Mouse (Mus musculus) intestine, embryonic 16.5 days (tissue): ENCODE measurements around the gene Ccl22. TPM values are rescaled to one million over a fixed set of nuclear protein-coding genes. Genes with fewer than 3 reads are reported as not detected.

Source experiments
- ATAC-seq: fragments of 200-750 bp; cut with Nextera tagmentation; 2 replicates; pipeline ENCODE4 v1.8.0; 2017; ENCODE audit warnings: moderate TSS enrichment, moderate library complexity
- H3K27ac ChIP-seq: fragments of 300-500 bp; sonication (generic); 2 replicates; pipeline ENCODE4 v1.5.1; 2014; ENCODE audit warnings: mild to moderate bottlenecking, low read length
- H3K27me3 ChIP-seq: fragments of 300-500 bp; sonication (generic); replicated peaks from 2 replicates; pipeline ENCODE4 v1.6.1; 2014; ENCODE audit warnings: low read length, control low read depth, mixed read lengths; ENCODE audit not compliant: control insufficient read depth, insufficient read depth
- H3K36me3 ChIP-seq: fragments of 300-500 bp; sonication (generic); 2 replicates; pipeline ENCODE4 v1.6.1; 2014; ENCODE audit warnings: low read length, control low read depth; ENCODE audit not compliant: control insufficient read depth, insufficient read depth
- H3K4me1 ChIP-seq: fragments of 300-500 bp; sonication (generic); 2 replicates; pipeline ENCODE4 v1.6.1; 2014; ENCODE audit warnings: low read length, control low read depth, mixed read lengths; ENCODE audit not compliant: control insufficient read depth, insufficient read depth
- H3K4me2 ChIP-seq: fragments of 300-500 bp; sonication (generic); 2 replicates; pipeline ENCODE4 v1.6.1; 2014; ENCODE audit warnings: low read depth, low read length, control low read depth
- H3K4me3 ChIP-seq: fragments of 300-500 bp; sonication (generic); 2 replicates; pipeline ENCODE4 v1.5.1; 2014; ENCODE audit warnings: mild to moderate bottlenecking, low read length
- H3K9ac ChIP-seq: fragments of 300-500 bp; sonication (generic); 2 replicates; pipeline ENCODE4 v1.6.1; 2014; ENCODE audit warnings: low read depth, low read length
- H3K9me3 ChIP-seq: fragments of 300-500 bp; sonication (generic); 2 replicates; pipeline ENCODE4 v1.6.1; 2016; ENCODE audit warnings: low read length, control low read depth; ENCODE audit not compliant: control insufficient read depth
- WGBS: fragments of 180-500 bp; shearing (Covaris S2); extraction: QIAGEN DNeasy Blood & Tissue Kit; methylation state at CpG from one replicate; pipeline ENCODE4 v1.1.7; 2014; 5-methylcytosine and 5-hydroxymethylcytosine counted together
- polyA plus RNA-seq: library from polyadenylated mRNA; unstranded; fragments of >200 nt; fragmentation: Nextera tagmentation; extraction: Ambion mirVana; gene quantifications from 2 replicates; pipeline ENCODE4 v1.2.1, GENCODE M21; 2015

Ccl22 gene
- polyA plus RNA-seq, 1 experiment from 2014 or later, result 0.10 TPM

DNA sequence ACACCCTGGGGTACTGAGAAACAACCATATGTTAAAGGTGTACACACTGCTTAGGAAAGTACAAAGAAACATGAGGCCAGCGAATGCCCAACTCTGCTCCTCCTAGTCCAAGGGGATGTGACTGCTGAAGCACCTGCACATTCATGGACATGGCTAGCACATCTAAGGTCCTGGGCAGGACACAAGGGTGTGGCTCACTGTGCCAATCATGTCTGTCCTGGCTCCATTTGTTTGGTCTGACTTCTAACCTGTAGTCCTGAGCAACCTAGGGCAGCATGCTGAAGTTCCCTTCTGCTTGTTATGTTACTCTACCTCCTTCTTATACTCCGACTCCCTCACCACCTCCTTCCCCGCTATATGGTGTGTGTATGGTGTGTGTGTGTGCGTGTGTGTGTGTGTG, 49.0 kb downstream of the Ccl22 start:
- Histone ChIP-seq H3K27ac (no peak overlapping the region), H3K4me3 (no peak overlapping the region), H3K9me3 (no peaks in the 10 kb centered on the region), H3K27me3 (no peaks in the 10 kb centered on the region), H3K36me3 (no peaks in the 10 kb centered on the region), H3K4me1 (no peaks in the 10 kb centered on the region), H3K4me2 (no peak overlapping the region), H3K9ac (no peak overlapping the region)
- WGBS, result 86% methylated on average over 4 of the region's 4 CpGs
- ATAC-seq, result no peak

- ATAC-seq, result no peak
Observed at GRCm38 (mm10) chr8:94794782-94795181, 49.4 kb downstream of the Ccl22 start.

DNA sequence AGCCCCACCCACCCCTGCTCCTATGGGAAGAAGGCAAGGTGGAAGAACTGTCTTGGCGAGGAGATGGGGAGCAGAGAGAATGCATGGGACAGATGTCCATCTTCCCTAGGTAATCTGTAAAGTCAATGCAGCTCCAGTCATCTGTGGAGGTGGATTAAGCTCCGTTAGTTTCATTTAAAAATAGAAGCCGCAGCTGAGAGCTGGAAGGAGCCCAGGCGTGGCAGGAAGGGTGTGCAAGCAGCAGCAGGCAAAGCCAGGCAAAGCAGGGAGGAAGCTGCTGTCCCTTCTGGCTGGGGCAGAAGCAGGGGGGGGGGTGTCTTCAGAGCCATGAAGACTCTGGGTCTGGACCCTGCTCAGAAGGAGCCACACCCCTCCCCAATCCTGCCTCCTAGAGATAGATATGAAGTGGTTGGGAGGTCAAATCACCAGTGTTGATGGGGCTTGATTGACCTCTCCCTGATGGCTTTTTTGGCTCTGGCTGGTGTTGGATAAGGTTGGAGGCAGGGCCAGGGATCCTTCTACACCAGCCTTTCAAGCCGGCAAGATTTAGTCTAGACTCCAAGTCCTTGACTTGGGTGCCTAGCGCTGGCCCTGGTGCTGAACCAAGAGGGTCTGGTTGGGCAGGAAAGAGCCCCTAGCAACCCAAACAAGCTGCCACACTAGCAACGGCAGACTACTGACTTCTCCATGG, 55.0 kb downstream of the Ccl22 start:
- Histone ChIP-seq H3K4me1 (no peaks in the 10 kb centered on the region), H3K4me3 (no peak overlapping the region), H3K27ac (no peak overlapping the region), H3K4me2 (no peak overlapping the region), H3K36me3 (no peaks in the 10 kb centered on the region), H3K27me3 (no peaks in the 10 kb centered on the region), H3K9me3 (no peaks in the 10 kb centered on the region), H3K9ac (no peak overlapping the region)
- WGBS, result 59% methylated on average over 7 of the region's 7 CpGs
- ATAC-seq, result no peak

More at GRCm38 (mm10) chr8:94794782-94795181, 49.4 kb downstream of the Ccl22 start:
- Histone ChIP-seq H3K4me1 (no peaks in the 10 kb centered on the region), H3K36me3 (no peaks in the 10 kb centered on the region), H3K9me3 (no peaks in the 10 kb centered on the region), H3K4me3 (no peak overlapping the region), H3K27ac (no peak overlapping the region), H3K27me3 (no peaks in the 10 kb centered on the region), H3K4me2 (no peak overlapping the region), H3K9ac (no peak overlapping the region)
- 95% methylated on average over 2 of the region's 2 CpGs for WGBS

Other genes starting within 250 kb of the Ccl22 start
- 5.7 and 6.4 TPM in 2 replicates for gene Cpne2, start 212.6 kb upstream of the Ccl22 start, polyA plus RNA-seq
- 27.9 and 29.5 TPM in 2 replicates for gene Rspry1, start 143.7 kb upstream of the Ccl22 start, polyA plus RNA-seq
- gene Fam192a, start 143.6 kb upstream of the Ccl22 start, polyA plus RNA-seq, result 50.7 and 56.4 TPM in 2 replicates
- 104 and 106 TPM in 2 replicates for gene Arl2bp, start 79.0 kb upstream of the Ccl22 start, polyA plus RNA-seq
- gene Pllp, start 49.3 kb upstream of the Ccl22 start, polyA plus RNA-seq, result 55.6 and 64.0 TPM in 2 replicates
- gene Cx3cl1, start 26.4 kb downstream of the Ccl22 start, polyA plus RNA-seq, result 34.7 and 47.2 TPM in 2 replicates
- gene Ccl17, start 64.9 kb downstream of the Ccl22 start, polyA plus RNA-seq, result 0.29 and 1.3 TPM in 2 replicates
- 142 and 145 TPM in 2 replicates for gene Coq9, start 92.7 kb downstream of the Ccl22 start, polyA plus RNA-seq
- gene Ciapin1, start 92.8 kb downstream of the Ccl22 start, polyA plus RNA-seq, result 79.1 and 90.1 TPM in 2 replicates
- gene Polr2c, start 111.9 kb downstream of the Ccl22 start, polyA plus RNA-seq, result 117 and 133 TPM in 2 replicates
- gene Dok4, start 130.7 kb downstream of the Ccl22 start, polyA plus RNA-seq, result 49.6 and 51.5 TPM in 2 replicates
- 10.9 and 11.5 TPM in 2 replicates for gene Ccdc102a, start 172.5 kb downstream of the Ccl22 start, polyA plus RNA-seq
- gene Adgrg5, start 178.1 kb downstream of the Ccl22 start, polyA plus RNA-seq, result 1.6 and 2.8 TPM in 2 replicates
- gene Adgrg1, start 229.2 kb downstream of the Ccl22 start, polyA plus RNA-seq, result 24.4 and 26.8 TPM in 2 replicates